ENCODE assay signal across 23 mouse cellular contexts in the genomic region with DNA sequence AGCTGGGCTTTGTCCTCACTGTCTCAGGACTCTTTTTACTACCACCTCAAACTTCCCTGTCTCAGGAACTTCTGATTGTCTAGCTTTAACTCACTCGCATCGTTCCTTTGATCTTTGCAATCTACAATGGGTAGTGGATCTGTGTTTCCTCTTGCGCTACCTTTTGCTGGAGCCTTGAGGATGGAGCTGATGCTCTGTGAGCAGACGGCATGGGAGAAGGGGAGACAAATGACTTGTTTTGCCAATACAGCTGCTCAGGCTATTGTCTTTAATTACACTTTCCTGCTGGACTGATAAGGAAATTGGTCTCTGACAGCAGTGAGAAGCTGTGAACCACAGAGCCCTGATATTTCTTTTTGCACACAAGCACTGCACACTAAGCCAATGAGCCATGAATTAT. TPM values are rescaled to one million over a fixed set of nuclear protein-coding genes. Genes with fewer than 3 reads are reported as not detected.
"Had no signal": no experiment of that assay in that cellular context is flagged by ENCODE, and none has a peak within 500 bp of the region (broad histone marks: within the 10 kb centered on the region; RNA-seq: fewer than 3 reads in every experiment).

No protein-coding gene starts in this region.

- H3K4me1 ChIP-seq: limb, embryonic 10.5 days; liver, embryonic 12.5 days; liver, embryonic 15.5 days; lung, embryonic 15.5 days; megakaryocyte, embryonic 14.5 days; midbrain, embryonic 10.5 days; midbrain, embryonic 13.5 days had no signal

- H3K9me3 ChIP-seq: limb, embryonic 10.5 days; limb, embryonic 13.5 days; liver, embryonic 12.5 days; liver, embryonic 15.5 days; lung, embryonic 15.5 days; midbrain, embryonic 10.5 days; midbrain, embryonic 13.5 days had no signal

- H3K27me3 ChIP-seq: limb, embryonic 13.5 days; liver, embryonic 12.5 days; liver, embryonic 15.5 days; lung, embryonic 15.5 days; megakaryocyte, embryonic 14.5 days; midbrain, embryonic 13.5 days had no signal

- H3K4me3 ChIP-seq: layer of hippocampus, adult 2 months; limb, embryonic 10.5 days; limb, embryonic 13.5 days; liver, embryonic 12.5 days; liver, embryonic 15.5 days; lung, embryonic 15.5 days; megakaryocyte, embryonic 14.5 days; midbrain, embryonic 10.5 days; midbrain, embryonic 13.5 days; myocyte had no signal

- DNase-seq: kidney, postnatal 25 days; liver; lung, adult 18-20 months; lung, postnatal 10 days; lung, postnatal 36 days; thymus, adult 18-20 months; thymus, postnatal 36 days had no signal

- H3K27ac ChIP-seq: kidney, postnatal 0 days; layer of hippocampus, adult 2 months; limb, embryonic 10.5 days; limb, embryonic 13.5 days; liver, embryonic 12.5 days; liver, embryonic 15.5 days; lung, embryonic 15.5 days; midbrain, embryonic 10.5 days; midbrain, embryonic 13.5 days had no signal

- H3K36me3 ChIP-seq: limb, embryonic 10.5 days; limb, embryonic 13.5 days; liver, embryonic 12.5 days; liver, embryonic 15.5 days; lung, embryonic 15.5 days; midbrain, embryonic 10.5 days; midbrain, embryonic 13.5 days had no signal

- H3K4me2 ChIP-seq: limb, embryonic 13.5 days; liver, embryonic 12.5 days; liver, embryonic 15.5 days; lung, embryonic 15.5 days; midbrain, embryonic 13.5 days had no signal

- ATAC-seq: liver, embryonic 12.5 days; midbrain, embryonic 13.5 days; midbrain, embryonic 16.5 days had no signal

- H3K9ac ChIP-seq: limb, embryonic 13.5 days; liver, embryonic 12.5 days; liver, embryonic 15.5 days; lung, embryonic 15.5 days; midbrain, embryonic 13.5 days had no signal

RNA-seq across cellular contexts. Expression of a gene that starts 53.5 kb away (rescaled TPM):
- total RNA-seq: monocyte, adult 5-6 weeks had no signal
- polyA plus RNA-seq: large intestine, adult 2 months; small intestine, adult 2 months; spleen, adult 2 months had no signal
